Mouse (Mus musculus): ENCODE data around the gene Gm20458. TPM values are rescaled to one million over a fixed set of nuclear protein-coding genes. Genes with fewer than 3 reads are reported as not detected.
A peak's percentile ranks its signal among the peaks of the same experiment; 100 is the strongest.

Gene Gm20458
- polyA plus RNA-seq (2016; fragmentation: Nextera tagmentation; extraction: Ambion mirVana), result 2.0 and 3.0 TPM in 2 replicates

DNA sequence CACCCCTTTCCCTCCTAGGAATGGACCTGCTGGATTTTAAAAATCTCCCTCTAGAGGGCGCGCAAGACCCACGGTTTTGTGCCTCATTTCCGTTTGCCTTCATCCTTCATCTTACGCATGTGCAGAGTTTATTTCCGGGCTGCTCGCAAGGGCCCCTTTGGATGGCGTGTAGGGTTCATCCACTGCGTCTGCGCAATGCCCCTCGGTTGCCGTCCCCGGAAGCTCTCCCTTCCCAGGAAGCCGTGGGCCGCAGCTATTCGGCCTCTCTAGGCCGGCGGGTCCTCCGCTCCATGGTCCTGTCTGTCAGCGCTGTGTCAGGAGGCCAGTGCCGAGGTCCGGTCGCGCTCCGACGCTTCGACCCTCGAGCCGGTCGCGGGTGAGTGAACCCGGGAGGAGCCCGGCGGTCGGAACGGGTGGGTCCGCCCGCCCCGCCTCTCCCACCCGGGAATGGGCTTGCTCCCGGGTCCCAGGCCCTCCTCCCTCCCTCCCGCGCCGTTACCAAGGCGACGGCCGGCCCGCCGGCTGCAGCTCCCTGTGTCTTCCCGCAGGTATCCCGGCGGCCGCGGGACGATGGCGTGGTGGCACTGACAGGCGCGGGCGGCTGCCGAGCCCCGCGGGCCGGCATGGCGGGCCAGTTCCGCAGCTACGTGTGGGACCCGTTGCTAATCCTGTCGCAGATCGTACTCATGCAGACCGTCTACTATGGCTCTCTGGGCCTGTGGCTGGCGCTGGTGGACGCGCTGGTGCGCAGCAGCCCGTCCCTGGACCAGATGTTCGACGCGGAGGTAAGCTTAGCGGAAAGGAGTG, at the start of gene Gm20458:
Gm20458 (plus strand) TSS at position 223 of the 807 bp plus-strand sequence.
- H3K27ac ChIP-seq, result peak within 1 kb of the TSS; percentile 93
- peaks cover 31% of the 10 kb centered on the region for H3K36me3 ChIP-seq (replicated peaks)
- peaks cover 39% of the 10 kb centered on the region for H3K4me1 ChIP-seq
- H3K27me3 ChIP-seq (ENCODE audit: poor library complexity, severe bottlenecking), result no peaks in the 10 kb centered on the region
- H3K9me3 ChIP-seq, result no peaks in the 10 kb centered on the region
- under 1% methylated on average over 73 of the region's 79 CpGs for WGBS
- H3K4me3 ChIP-seq, result peak within 1 kb of the TSS; percentile 90
- peak; percentile 97 for DNase-seq (ENCODE audit: extremely low spot score, low spot score)

DNA sequence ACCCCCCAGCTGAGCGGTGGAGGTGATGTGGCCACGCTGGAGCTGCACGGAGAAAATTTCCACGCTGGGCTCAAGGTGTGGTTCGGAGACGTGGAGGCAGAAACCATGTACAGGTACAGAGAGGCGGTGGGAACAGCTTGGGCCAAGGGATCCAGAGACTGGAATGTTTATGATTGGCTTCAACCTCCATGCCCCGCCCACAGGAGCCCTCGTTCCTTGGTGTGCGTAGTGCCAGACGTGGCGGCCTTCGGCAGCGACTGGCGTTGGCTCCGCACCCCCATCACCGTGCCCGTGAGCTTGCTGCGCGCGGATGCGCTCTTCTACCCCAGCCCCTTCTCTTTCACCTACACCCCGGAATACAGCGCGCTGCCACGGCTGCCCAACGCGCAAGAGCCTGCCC, 46.6 kb upstream of the Gm20458 start:
- DNase-seq (ENCODE audit: extremely low spot score, low spot score), result no peak
- Histone ChIP-seq H3K36me3 (replicated peaks) (no peaks in the 10 kb centered on the region), H3K27ac (no peak overlapping the region), H3K9me3 (no peaks in the 10 kb centered on the region), H3K4me1 (peaks cover 19% of the 10 kb centered on the region), H3K27me3 (ENCODE audit: poor library complexity, severe bottlenecking) (peaks cover 59% of the 10 kb centered on the region), H3K4me3 (peak overlapping the region; percentile 29; the same call in 1 of the 2 replicates)
- 24% methylated on average over 28 of the region's 28 CpGs for WGBS

DNA sequence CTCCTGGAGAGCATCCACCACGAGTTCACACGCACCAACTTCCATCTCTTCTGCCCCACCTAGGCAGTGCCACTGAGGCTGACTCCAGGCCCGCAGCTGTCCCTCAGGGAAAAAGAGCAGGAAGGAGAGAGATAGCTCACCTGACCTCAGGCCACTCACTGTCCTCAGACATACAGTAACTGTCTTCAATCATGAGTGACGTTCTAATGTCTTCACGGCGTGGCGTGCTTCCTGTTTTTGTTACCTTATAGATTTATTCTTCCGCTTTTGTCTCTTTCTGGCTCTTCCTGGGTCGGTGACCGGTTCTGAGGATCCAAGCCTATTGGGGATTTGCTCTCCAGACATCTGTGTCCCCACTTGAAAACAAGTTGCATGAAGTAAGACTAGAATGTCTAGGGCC, 46.2 kb upstream of the Gm20458 start:
- Histone ChIP-seq H3K4me3 (peak overlapping the region; percentile 29; the same call in 1 of the 2 replicates), H3K4me1 (peaks cover 23% of the 10 kb centered on the region), H3K36me3 (replicated peaks) (no peaks in the 10 kb centered on the region), H3K27me3 (ENCODE audit: poor library complexity, severe bottlenecking) (peaks cover 55% of the 10 kb centered on the region), H3K9me3 (no peaks in the 10 kb centered on the region), H3K27ac (no peak overlapping the region)
- 77% methylated on average over 10 of the region's 10 CpGs for WGBS
- no peak for DNase-seq (ENCODE audit: extremely low spot score, low spot score)

- 4% methylated on average over 2 of the region's 2 CpGs for WGBS
- DNase-seq (ENCODE audit: extremely low spot score, low spot score), result no peak
- Histone ChIP-seq H3K27ac (no peak overlapping the region), H3K36me3 (replicated peaks) (no peaks in the 10 kb centered on the region), H3K27me3 (ENCODE audit: poor library complexity, severe bottlenecking) (peaks cover 39% of the 10 kb centered on the region), H3K9me3 (no peaks in the 10 kb centered on the region), H3K4me3 (no peak overlapping the region), H3K4me1 (peaks cover 28% of the 10 kb centered on the region)
These were observed 43.6 kb upstream of the Gm20458 start for GRCm38 (mm10) chr2:164417198-164417597.

GRCm38 (mm10) chr2:164418308-164418875, 42.4 kb upstream of the Gm20458 start:
- DNase-seq (ENCODE audit: extremely low spot score, low spot score), result no peak

DNA sequence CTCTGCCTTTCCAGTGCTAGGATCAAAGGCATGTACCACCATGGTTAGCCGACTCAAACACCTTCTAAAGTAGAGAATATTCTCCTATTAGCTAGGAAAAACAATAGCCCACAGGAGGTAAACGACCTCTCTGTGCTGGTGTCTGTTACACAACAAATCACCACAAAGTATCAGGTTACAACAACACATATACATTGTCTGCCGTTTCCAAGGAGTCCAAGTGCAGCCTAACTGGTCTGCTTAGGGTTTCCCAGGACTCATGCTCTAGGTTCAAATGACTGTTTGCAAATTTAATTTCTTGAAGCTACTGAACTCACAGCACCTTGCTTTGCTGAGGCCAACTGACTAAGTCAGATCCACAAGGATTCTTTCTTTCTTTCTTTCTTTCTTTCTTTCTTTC, 41.3 kb upstream of the Gm20458 start:
- no peaks in the 10 kb centered on the region for H3K9me3 ChIP-seq
- H3K4me3 ChIP-seq, result no peak overlapping the region
- 8% methylated on average over 3 of the region's 3 CpGs for WGBS

More at GRCm38 (mm10) chr2:164418308-164418875, 42.4 kb upstream of the Gm20458 start:
- 27% methylated on average over 3 of the region's 3 CpGs for WGBS
- no peak overlapping the region for H3K27ac ChIP-seq
- H3K36me3 ChIP-seq (replicated peaks), result peaks cover under 1% of the 10 kb centered on the region
- H3K27me3 ChIP-seq (ENCODE audit: poor library complexity, severe bottlenecking), result peaks cover 29% of the 10 kb centered on the region
- no peaks in the 10 kb centered on the region for H3K9me3 ChIP-seq
- no peak overlapping the region for H3K4me3 ChIP-seq
- H3K4me1 ChIP-seq, result peaks cover 28% of the 10 kb centered on the region

DNA sequence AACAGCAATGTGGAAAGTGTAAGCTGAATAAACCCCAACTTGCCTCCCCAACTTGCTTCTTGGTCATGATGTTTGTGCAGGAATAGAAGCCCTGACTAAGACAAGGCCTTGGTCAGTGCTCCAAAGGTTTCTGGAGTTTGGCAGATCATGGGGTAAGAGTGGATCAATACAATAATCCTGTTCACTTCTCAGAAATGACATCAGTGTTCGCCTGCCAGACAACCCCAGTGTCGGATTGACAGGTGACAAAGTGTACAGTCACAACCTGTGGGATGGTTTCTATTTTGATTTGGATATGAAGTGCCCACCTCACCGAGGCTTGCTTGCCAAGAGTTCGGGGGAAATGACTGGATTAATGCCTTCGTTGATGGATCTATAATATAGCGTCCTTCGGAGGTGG, 39.5 kb upstream of the Gm20458 start:
- no peaks in the 10 kb centered on the region for H3K9me3 ChIP-seq
- no peak overlapping the region for H3K27ac ChIP-seq
- H3K27me3 ChIP-seq (ENCODE audit: poor library complexity, severe bottlenecking), result peaks cover 4% of the 10 kb centered on the region; the same call in 1 of the 2 replicates
- H3K4me3 ChIP-seq, result no peak overlapping the region
- DNase-seq (ENCODE audit: extremely low spot score, low spot score), result no peak
- H3K36me3 ChIP-seq (replicated peaks), result peaks cover 12% of the 10 kb centered on the region
- H3K4me1 ChIP-seq, result peaks cover 27% of the 10 kb centered on the region
- 91% methylated on average over 7 of the region's 7 CpGs for WGBS

More for the DNA sequence above, 41.3 kb upstream of the Gm20458 start:
- no peak for DNase-seq (ENCODE audit: extremely low spot score, low spot score)
- Histone ChIP-seq H3K27me3 (ENCODE audit: poor library complexity, severe bottlenecking) (peaks cover 18% of the 10 kb centered on the region), H3K4me1 (peaks cover 22% of the 10 kb centered on the region), H3K36me3 (replicated peaks) (peaks cover 10% of the 10 kb centered on the region), H3K27ac (no peak overlapping the region)

- H3K4me1 ChIP-seq, result peaks cover 28% of the 10 kb centered on the region
- no peak overlapping the region for H3K27ac ChIP-seq
- peaks cover 12% of the 10 kb centered on the region for H3K36me3 ChIP-seq (replicated peaks)
- H3K4me3 ChIP-seq, result no peak overlapping the region
- no peaks in the 10 kb centered on the region for H3K9me3 ChIP-seq
- 91% methylated on average over 8 of the region's 8 CpGs for WGBS
- DNase-seq (ENCODE audit: extremely low spot score, low spot score), result no peak
- H3K27me3 ChIP-seq (ENCODE audit: poor library complexity, severe bottlenecking), result peaks cover 4% of the 10 kb centered on the region; the same call in 1 of the 2 replicates
These were observed 38.8 kb upstream of the Gm20458 start for GRCm38 (mm10) chr2:164421979-164422378.

DNA sequence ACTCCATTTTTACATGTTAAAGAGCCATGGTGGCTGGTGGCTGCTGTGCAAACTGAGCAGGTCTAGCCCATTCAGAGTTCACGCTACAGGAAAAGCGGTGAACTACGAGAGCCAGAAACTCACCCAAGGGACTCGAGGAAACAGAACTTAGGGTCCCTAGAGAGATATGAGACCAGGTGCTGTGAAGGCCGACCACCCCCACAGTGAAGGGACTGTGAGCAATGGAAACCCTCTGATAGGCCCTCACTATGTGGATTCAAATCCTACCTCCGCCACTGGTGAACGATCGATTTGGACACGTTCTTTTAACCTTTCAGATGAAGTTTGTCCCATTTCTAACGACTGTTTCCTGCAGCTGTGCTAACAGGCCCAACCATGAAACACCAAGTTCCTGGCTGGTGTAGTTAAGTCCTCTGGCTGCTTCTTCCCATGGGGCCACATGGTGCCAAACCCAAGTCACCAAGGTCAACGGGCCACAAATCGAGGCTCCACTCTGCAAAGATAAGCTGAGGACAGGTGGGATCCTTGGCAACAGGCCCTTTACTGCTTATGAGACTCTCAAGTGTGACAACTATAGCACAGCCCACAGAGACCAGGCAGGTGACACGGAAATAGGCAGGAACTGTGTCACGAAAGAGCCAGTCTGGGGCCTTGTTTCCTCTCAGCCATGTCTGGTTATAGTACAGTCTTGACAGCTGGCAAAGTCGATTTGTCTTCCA, 37.9 kb upstream of the Gm20458 start:
- H3K9me3 ChIP-seq, result no peaks in the 10 kb centered on the region
- no peak overlapping the region for H3K27ac ChIP-seq
- H3K4me1 ChIP-seq, result peaks cover 28% of the 10 kb centered on the region
- H3K36me3 ChIP-seq (replicated peaks), result peaks cover 13% of the 10 kb centered on the region
- no peak overlapping the region for H3K4me3 ChIP-seq
- WGBS, result 92% methylated on average over 15 of the region's 15 CpGs
- DNase-seq (ENCODE audit: extremely low spot score, low spot score), result no peak
- peaks cover 2% of the 10 kb centered on the region; the same call in 1 of the 2 replicates for H3K27me3 ChIP-seq (ENCODE audit: poor library complexity, severe bottlenecking)

- Histone ChIP-seq H3K4me3 (no peak overlapping the region), H3K4me1 (peaks cover 26% of the 10 kb centered on the region), H3K9me3 (no peaks in the 10 kb centered on the region), H3K27me3 (ENCODE audit: poor library complexity, severe bottlenecking) (peaks cover 2% of the 10 kb centered on the region; the same call in 1 of the 2 replicates), H3K36me3 (replicated peaks) (peaks cover 19% of the 10 kb centered on the region), H3K27ac (no peak overlapping the region)
- DNase-seq (ENCODE audit: extremely low spot score, low spot score), result no peak
- 93% methylated on average over 11 of the region's 11 CpGs for WGBS
These were observed 37.3 kb upstream of the Gm20458 start for GRCm38 (mm10) chr2:164423464-164423863.

- peaks cover 12% of the 10 kb centered on the region for H3K27me3 ChIP-seq (ENCODE audit: poor library complexity, severe bottlenecking)
- peaks cover 26% of the 10 kb centered on the region for H3K4me1 ChIP-seq
- DNase-seq (ENCODE audit: extremely low spot score, low spot score), result no peak
- no peaks in the 10 kb centered on the region for H3K9me3 ChIP-seq
- H3K27ac ChIP-seq, result no peak overlapping the region
- 93% methylated on average over 8 of the region's 8 CpGs for WGBS
- no peak overlapping the region for H3K4me3 ChIP-seq
- peaks cover 24% of the 10 kb centered on the region for H3K36me3 ChIP-seq (replicated peaks)
These were observed 36.4 kb upstream of the Gm20458 start for GRCm38 (mm10) chr2:164424406-164424805.

GRCm38 (mm10) chr2:164425401-164425800, 35.4 kb upstream of the Gm20458 start:
- WGBS, result 89% methylated on average over 5 of the region's 5 CpGs
- DNase-seq (ENCODE audit: extremely low spot score, low spot score), result no peak
- H3K4me3 ChIP-seq, result no peak overlapping the region
- peaks cover 22% of the 10 kb centered on the region for H3K27me3 ChIP-seq (ENCODE audit: poor library complexity, severe bottlenecking)
- H3K27ac ChIP-seq, result no peak overlapping the region
- peaks cover 24% of the 10 kb centered on the region for H3K36me3 ChIP-seq (replicated peaks)
- H3K9me3 ChIP-seq, result no peaks in the 10 kb centered on the region
- peaks cover 23% of the 10 kb centered on the region for H3K4me1 ChIP-seq
